Mouse (Mus musculus) 416B (cell line): Measurements from ENCODE around the gene Dysf.
A peak's percentile ranks its signal among the peaks of the same experiment; 100 is the strongest.

Experiments
- DNase-seq: peaks from one replicate; pipeline ENCODE4 v3.0.0; 2011; ENCODE audit warnings: low read depth

Gene Dysf

GRCm38 (mm10) chr6:84168571-84168970, 160.2 kb downstream of the Dysf start:
- DNase-seq = no peak

GRCm38 (mm10) chr6:84173626-84174025, 165.2 kb downstream of the Dysf start:
- DNase-seq = no peak

- peak; percentile 4 for DNase-seq
These were observed 170.5 kb downstream of the Dysf start for GRCm38 (mm10) chr6:84178776-84179405.

GRCm38 (mm10) chr6:84181452-84181851, 173.1 kb downstream of the Dysf start:
- no peak for DNase-seq

- DNase-seq = no peak
These were observed 183.4 kb downstream of the Dysf start for GRCm38 (mm10) chr6:84191656-84192250.

- peak; percentile 8 for DNase-seq
These were observed 188.1 kb downstream of the Dysf start for GRCm38 (mm10) chr6:84196511-84196910.

- no peak for DNase-seq
These were observed 189.4 kb downstream of the Dysf start for GRCm38 (mm10) chr6:84197811-84198213.

- no peak for DNase-seq
These were observed 193.5 kb downstream of the Dysf start for GRCm38 (mm10) chr6:84201721-84202490.

GRCm38 (mm10) chr6:84205611-84206010, 197.2 kb downstream of the Dysf start:
- no peak for DNase-seq

- DNase-seq = peak; percentile 22
These were observed 200.2 kb downstream of the Dysf start for GRCm38 (mm10) chr6:84208589-84208988.

GRCm38 (mm10) chr6:84209736-84210434, 201.5 kb downstream of the Dysf start:
- no peak for DNase-seq

GRCm38 (mm10) chr6:84211473-84211872, 203.1 kb downstream of the Dysf start:
- DNase-seq = no peak

- no peak for DNase-seq
These were observed 204.7 kb downstream of the Dysf start for GRCm38 (mm10) chr6:84213101-84213500.

- DNase-seq = no peak
These were observed 209.0 kb downstream of the Dysf start for GRCm38 (mm10) chr6:84217216-84217933.

GRCm38 (mm10) chr6:84219119-84219518, 210.7 kb downstream of the Dysf start:
- DNase-seq = no peak

- peak; percentile 28 for DNase-seq
These were observed 216.5 kb downstream of the Dysf start for GRCm38 (mm10) chr6:84224861-84225260.

- no peak for DNase-seq
These were observed 217.2 kb downstream of the Dysf start for GRCm38 (mm10) chr6:84225587-84225986.

GRCm38 (mm10) chr6:84228196-84228595, 219.8 kb downstream of the Dysf start:
- no peak for DNase-seq

- no peak for DNase-seq
These were observed 220.4 kb downstream of the Dysf start for GRCm38 (mm10) chr6:84228786-84229185.

GRCm38 (mm10) chr6:84229739-84230138, 221.3 kb downstream of the Dysf start:
- no peak for DNase-seq

GRCm38 (mm10) chr6:84231108-84231507, 222.7 kb downstream of the Dysf start:
- DNase-seq = no peak
